Mouse (Mus musculus) lung, embryonic 15.5 days (tissue): ENCODE results near the gene Foxp1. TPM values are rescaled to one million over a fixed set of nuclear protein-coding genes. Genes with fewer than 3 reads are reported as not detected.

Experiments used
- ATAC-seq: fragments of 200-750 bp; cut with Nextera tagmentation; 2 replicates; pipeline ENCODE4 v1.8.0; 2017; ENCODE audit warnings: moderate number of reproducible peaks, borderline replicate concordance; ENCODE audit not compliant: low FRiP score, low TSS enrichment; ENCODE audit errors: extremely low read depth
- H3K27ac ChIP-seq: fragments of 300-500 bp; sonication (generic); 2 replicates; pipeline ENCODE4 v1.5.1; 2015; ENCODE audit warnings: moderate library complexity, mild to moderate bottlenecking, inconsistent platforms
- H3K27me3 ChIP-seq: fragments of 300-500 bp; sonication (generic); 2 replicates; pipeline ENCODE4 v1.6.1; 2015; ENCODE audit warnings: inconsistent platforms
- H3K36me3 ChIP-seq: fragments of 300-500 bp; sonication (generic); 2 replicates; pipeline ENCODE4 v1.6.1; 2015; ENCODE audit warnings: inconsistent platforms
- H3K4me1 ChIP-seq: fragments of 300-500 bp; sonication (generic); 2 replicates; pipeline ENCODE4 v1.6.1; 2015; ENCODE audit warnings: inconsistent platforms
- H3K4me2 ChIP-seq: fragments of 300-500 bp; sonication (generic); 2 replicates; pipeline ENCODE4 v1.6.1; 2015; ENCODE audit warnings: inconsistent platforms, mild to moderate bottlenecking, moderate library complexity
- H3K4me3 ChIP-seq: fragments of 300-500 bp; sonication (generic); 2 replicates; pipeline ENCODE4 v1.5.1; 2015; ENCODE audit warnings: mild to moderate bottlenecking, inconsistent platforms
- H3K9ac ChIP-seq: fragments of 300-500 bp; sonication (generic); 2 replicates; pipeline ENCODE4 v1.6.1; 2015; ENCODE audit warnings: inconsistent platforms
- H3K9me3 ChIP-seq: fragments of 300-500 bp; sonication (generic); 2 replicates; pipeline ENCODE4 v1.6.1; 2016; ENCODE audit warnings: inconsistent platforms
- WGBS: fragments of 180-500 bp; shearing (Covaris S2); methylation state at CpG from one replicate; pipeline ENCODE4 v1.1.7; 2015; 5-methylcytosine and 5-hydroxymethylcytosine counted together
- polyA plus RNA-seq: library from polyadenylated mRNA; unstranded; fragments of >200 nt; fragmentation: Nextera tagmentation; extraction: Ambion mirVana; gene quantifications from 2 replicates; pipeline ENCODE4 v1.2.1, GENCODE M21; 2015

Gene Foxp1
- polyA plus RNA-seq, 1 experiment from 2014 or later, result 109 TPM

- WGBS, result 62% methylated on average over 6 of the region's 6 CpGs
- H3K4me2 ChIP-seq, result no peak overlapping the region
Observed at GRCm38 (mm10) chr6:99269921-99270320, 252.6 kb downstream of the Foxp1 start.

GRCm38 (mm10) chr6:99268171-99269061 is 254.1 kb downstream of the Foxp1 start:
- ATAC-seq, result no peak
- no peak overlapping the region for H3K4me2 ChIP-seq
- H3K4me3 ChIP-seq, result no peak overlapping the region
- no peak overlapping the region for H3K9ac ChIP-seq
- 57% methylated on average over 20 of the region's 20 CpGs for WGBS
- H3K9me3 ChIP-seq, result no peaks in the 10 kb centered on the region
- H3K4me1 ChIP-seq, result peaks cover 35% of the 10 kb centered on the region
- H3K36me3 ChIP-seq, result no peaks in the 10 kb centered on the region
- no peaks in the 10 kb centered on the region for H3K27me3 ChIP-seq
- no peak overlapping the region for H3K27ac ChIP-seq

More at GRCm38 (mm10) chr6:99269921-99270320, 252.6 kb downstream of the Foxp1 start:
- peaks cover 31% of the 10 kb centered on the region for H3K4me1 ChIP-seq
- no peak overlapping the region for H3K4me3 ChIP-seq
- no peaks in the 10 kb centered on the region for H3K36me3 ChIP-seq
- no peak overlapping the region for H3K9ac ChIP-seq
- ATAC-seq, result no peak
- no peaks in the 10 kb centered on the region for H3K9me3 ChIP-seq
- no peaks in the 10 kb centered on the region for H3K27me3 ChIP-seq
- no peak overlapping the region for H3K27ac ChIP-seq

- H3K36me3 ChIP-seq, result no peaks in the 10 kb centered on the region
- no peaks in the 10 kb centered on the region for H3K27me3 ChIP-seq
- H3K4me2 ChIP-seq, result peak overlapping the region; percentile 53
- peaks cover 46% of the 10 kb centered on the region for H3K4me1 ChIP-seq
- peak overlapping the region; percentile 30 for H3K9ac ChIP-seq
- peak overlapping the region; percentile 95 for H3K27ac ChIP-seq
- ATAC-seq, result peak; percentile 85
- 27% methylated on average over 13 of the region's 13 CpGs for WGBS
- H3K4me3 ChIP-seq, result peak overlapping the region; percentile 34
- no peaks in the 10 kb centered on the region for H3K9me3 ChIP-seq
Observed at GRCm38 (mm10) chr6:99265945-99266656, 256.4 kb downstream of the Foxp1 start.

GRCm38 (mm10) chr6:99265173-99265572 is 257.3 kb downstream of the Foxp1 start:
- Histone ChIP-seq H3K9ac (0 out of 2 replicates have a peak overlapping the region, but pooled peaks have one; percentile 30), H3K36me3 (no peaks in the 10 kb centered on the region), H3K4me3 (peak overlapping the region; percentile 34), H3K27ac (peak overlapping the region; percentile 95), H3K9me3 (no peaks in the 10 kb centered on the region), H3K27me3 (no peaks in the 10 kb centered on the region), H3K4me1 (peaks cover 51% of the 10 kb centered on the region), H3K4me2 (peak overlapping the region; percentile 53)
- no peak for ATAC-seq
- 21% methylated on average over 4 of the region's 4 CpGs for WGBS

- no peak for ATAC-seq
- no peaks in the 10 kb centered on the region for H3K36me3 ChIP-seq
- peaks cover 51% of the 10 kb centered on the region for H3K4me1 ChIP-seq
- peak overlapping the region; percentile 55 for H3K27ac ChIP-seq
- no peaks in the 10 kb centered on the region for H3K9me3 ChIP-seq
- H3K9ac ChIP-seq, result no peak overlapping the region
- 33% methylated on average over 13 of the region's 13 CpGs for WGBS
- peak overlapping the region; percentile 53 for H3K4me2 ChIP-seq
- 0 out of 2 replicates have a peak overlapping the region, but pooled peaks have one; percentile 12 for H3K4me3 ChIP-seq
- H3K27me3 ChIP-seq, result no peaks in the 10 kb centered on the region
Observed at GRCm38 (mm10) chr6:99264192-99265093, 258.1 kb downstream of the Foxp1 start.

GRCm38 (mm10) chr6:99263886-99264185 is 258.7 kb downstream of the Foxp1 start:
- ATAC-seq, result no peak
- 35% methylated on average over 2 of the region's 2 CpGs for WGBS

GRCm38 (mm10) chr6:99263061-99263885 is 259.2 kb downstream of the Foxp1 start:
- Histone ChIP-seq H3K4me1 (peaks cover 50% of the 10 kb centered on the region), H3K27ac (peak overlapping the region; percentile 44; the same call in 1 of the 2 replicates), H3K4me3 (no peak overlapping the region), H3K36me3 (no peaks in the 10 kb centered on the region), H3K4me2 (peak overlapping the region; percentile 53; the same call in 1 of the 2 replicates), H3K9ac (no peak overlapping the region), H3K27me3 (no peaks in the 10 kb centered on the region), H3K9me3 (no peaks in the 10 kb centered on the region)
- 27% methylated on average over 12 of the region's 12 CpGs for WGBS
- ATAC-seq, result no peak

More at GRCm38 (mm10) chr6:99263886-99264185, 258.7 kb downstream of the Foxp1 start:
- H3K9ac ChIP-seq, result no peak overlapping the region
- H3K4me3 ChIP-seq, result no peak overlapping the region
- no peaks in the 10 kb centered on the region for H3K9me3 ChIP-seq
- no peaks in the 10 kb centered on the region for H3K36me3 ChIP-seq
- no peaks in the 10 kb centered on the region for H3K27me3 ChIP-seq
- peak overlapping the region; percentile 53 for H3K4me2 ChIP-seq
- H3K27ac ChIP-seq, result peak overlapping the region; percentile 44; the same call in 1 of the 2 replicates
- peaks cover 51% of the 10 kb centered on the region for H3K4me1 ChIP-seq

GRCm38 (mm10) chr6:99261737-99262130 is 260.8 kb downstream of the Foxp1 start:
- H3K9me3 ChIP-seq, result no peaks in the 10 kb centered on the region
- no peak overlapping the region for H3K4me3 ChIP-seq
- H3K4me2 ChIP-seq, result no peak overlapping the region
- no peak overlapping the region for H3K27ac ChIP-seq
- no peak overlapping the region for H3K9ac ChIP-seq
- peaks cover 43% of the 10 kb centered on the region for H3K4me1 ChIP-seq
- no peaks in the 10 kb centered on the region for H3K27me3 ChIP-seq
- 46% methylated on average over 4 of the region's 4 CpGs for WGBS
- H3K36me3 ChIP-seq, result no peaks in the 10 kb centered on the region
- ATAC-seq, result no peak

- Histone ChIP-seq H3K36me3 (no peaks in the 10 kb centered on the region), H3K4me1 (peaks cover 38% of the 10 kb centered on the region), H3K9me3 (no peaks in the 10 kb centered on the region), H3K9ac (no peak overlapping the region), H3K4me2 (no peak overlapping the region), H3K27ac (no peak overlapping the region), H3K27me3 (no peaks in the 10 kb centered on the region), H3K4me3 (no peak overlapping the region)
- 60% methylated on average over 11 of the region's 11 CpGs for WGBS
- no peak for ATAC-seq
Observed at GRCm38 (mm10) chr6:99260941-99261736, 261.4 kb downstream of the Foxp1 start.

GRCm38 (mm10) chr6:99258346-99258745 is 264.2 kb downstream of the Foxp1 start:
- Histone ChIP-seq H3K27me3 (no peaks in the 10 kb centered on the region), H3K4me1 (peaks cover 16% of the 10 kb centered on the region; the same call in 1 of the 2 replicates), H3K36me3 (no peaks in the 10 kb centered on the region), H3K4me3 (no peak overlapping the region), H3K4me2 (no peak overlapping the region), H3K27ac (no peak overlapping the region), H3K9me3 (no peaks in the 10 kb centered on the region), H3K9ac (no peak overlapping the region)
- no peak for ATAC-seq
- WGBS, result 62% methylated on average over 5 of the region's 5 CpGs
